Mouse (Mus musculus) CD8-positive naive resting alpha-beta T cell, adult 57 days (primary cell): ENCODE data around the gene Olfml2a. TPM values are rescaled to one million over a fixed set of nuclear protein-coding genes. Genes with fewer than 3 reads are reported as not detected.

Experiments
- total RNA-seq: library from RNA; stranded (reverse); gene quantifications from one replicate; pipeline ENCODE4 v1.2.4, GENCODE M21; 2023

Olfml2a gene
- total RNA-seq: not detected

DNA sequence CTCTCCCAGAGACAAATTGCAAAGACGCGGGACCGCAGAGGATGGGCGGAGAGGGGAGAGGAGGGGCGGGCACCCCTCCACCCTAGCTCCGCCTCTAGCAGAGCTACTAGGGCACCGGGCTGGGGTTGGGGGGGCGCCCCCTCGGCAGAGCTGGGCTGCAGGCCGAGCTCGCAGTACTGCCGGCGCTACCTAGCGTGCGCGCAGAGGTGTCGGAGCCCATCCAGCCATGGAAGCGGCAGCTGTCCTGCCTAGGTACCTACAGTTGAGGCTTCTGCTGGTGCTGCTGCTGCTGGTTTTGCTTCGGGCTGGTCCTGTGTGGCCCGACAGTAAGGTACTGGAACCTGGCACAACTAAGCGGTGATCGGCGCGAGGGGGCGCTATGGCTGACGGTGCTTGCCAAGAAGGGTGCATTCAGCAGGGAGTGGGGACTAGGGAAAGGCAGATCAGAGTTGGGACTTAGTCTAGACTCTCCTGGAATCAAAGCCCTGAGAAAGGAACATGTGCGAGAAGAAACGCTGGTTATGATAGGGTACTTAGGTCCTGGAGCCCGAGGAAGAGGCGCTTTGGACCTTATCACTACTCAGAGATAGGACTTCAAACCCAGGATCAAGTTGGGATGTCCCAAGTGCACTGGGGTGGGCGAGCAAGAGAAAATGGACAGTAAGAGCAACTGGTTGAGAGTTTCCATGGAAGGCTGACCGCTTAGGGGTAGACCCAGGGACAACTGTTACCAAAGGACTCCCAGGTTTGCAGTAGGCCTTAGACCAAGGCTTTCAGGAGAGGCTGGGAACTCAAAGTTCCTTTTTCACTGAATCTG lies at the start of gene Olfml2a:
TSS of gene Olfml2a (plus strand) at position 128 of the 817 bp plus-strand sequence.

DNA sequence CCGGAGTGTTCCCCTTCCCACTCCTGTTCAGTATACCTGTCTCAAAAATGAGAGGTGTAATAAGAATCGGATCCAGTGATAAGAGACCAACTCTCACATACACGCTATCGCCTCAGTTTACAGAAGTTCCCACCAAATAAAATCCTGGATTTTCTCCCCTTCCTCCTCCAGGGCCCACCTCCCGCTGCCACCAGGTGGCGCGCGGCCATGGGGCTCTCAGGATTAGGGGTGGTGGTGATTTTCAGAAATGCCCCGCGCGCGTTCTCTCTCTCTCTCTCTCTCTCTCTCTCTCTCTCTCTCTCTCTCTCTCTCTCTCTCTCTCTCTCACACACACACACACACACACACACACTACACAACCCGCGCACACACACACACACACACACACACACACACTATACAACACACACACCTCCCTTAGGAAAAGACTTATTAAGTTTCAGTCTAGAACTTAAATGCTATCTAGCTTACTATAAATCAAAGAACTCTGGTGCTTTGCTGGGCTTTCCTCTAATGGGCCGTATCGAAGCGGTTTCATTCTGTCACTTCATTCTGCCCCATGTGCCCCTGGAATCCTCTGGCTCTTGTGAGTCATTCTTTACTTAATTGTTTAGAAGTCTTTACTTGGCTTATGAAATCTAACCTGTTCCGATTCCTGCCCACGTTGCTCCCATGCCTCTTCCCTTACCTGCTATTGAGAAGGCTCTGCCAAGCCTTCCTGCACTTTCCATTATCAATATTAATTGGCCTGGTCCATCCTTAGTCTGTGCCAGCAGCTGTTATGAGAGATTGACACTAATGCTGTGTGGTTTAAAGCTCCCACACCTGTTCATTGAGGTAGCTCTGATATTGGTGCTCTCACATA lies 4.4 kb upstream of the Olfml2a start, which contains the start of gene Nr6a1:
TSS of gene Nr6a1 (minus strand) at position 574 of the 865 bp plus-strand sequence.

DNA sequence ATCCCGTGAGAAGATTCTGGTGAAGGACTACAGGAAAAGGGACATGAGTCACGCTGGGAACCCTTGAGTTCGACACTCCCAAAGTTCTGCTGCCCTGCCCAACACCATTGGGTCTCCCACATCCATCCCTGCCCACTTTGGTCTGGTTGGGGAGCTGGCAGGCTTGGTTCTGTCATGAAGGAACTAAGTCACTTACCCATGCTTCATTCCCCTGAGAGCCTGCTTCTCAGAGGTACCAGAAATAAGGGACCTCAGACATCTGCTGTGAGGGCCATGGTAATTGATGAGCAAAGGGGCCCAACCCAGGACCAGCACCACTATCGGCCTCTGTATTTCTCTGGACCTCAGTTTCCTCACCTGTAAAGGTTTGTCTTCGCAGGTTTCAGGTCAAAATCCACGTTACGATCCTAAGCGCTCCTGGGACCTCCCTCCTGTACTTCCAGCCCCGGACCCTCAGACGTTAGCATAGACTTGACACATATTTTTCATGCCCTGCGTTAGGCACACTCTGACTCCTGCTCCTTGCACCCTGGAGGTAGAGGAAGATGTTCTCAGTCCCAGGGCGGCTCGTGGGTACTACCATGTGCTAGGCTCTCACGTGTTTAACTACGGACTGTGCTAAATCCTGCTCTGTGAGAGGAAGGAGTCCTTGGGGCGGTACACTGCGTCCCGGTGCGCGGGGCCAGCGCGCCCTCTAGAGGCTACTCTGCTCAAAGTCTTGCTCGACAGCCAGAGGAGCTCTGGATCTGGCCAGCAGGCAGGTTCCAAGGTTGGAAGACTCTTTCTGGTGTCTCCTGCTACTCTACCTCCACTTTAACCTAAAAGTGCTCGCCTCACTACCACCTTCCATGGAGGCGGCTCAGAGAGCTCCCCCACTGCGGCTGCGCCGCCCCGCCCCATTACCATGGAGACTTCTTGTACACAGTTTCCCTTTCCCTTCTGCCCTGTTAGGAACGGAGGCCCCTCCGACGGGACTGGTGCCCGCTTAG lies 65.9 kb downstream of the Olfml2a start, which contains the start of gene Wdr38:
TSS of gene Wdr38 (plus strand) at position 91 of the 989 bp plus-strand sequence.

DNA sequence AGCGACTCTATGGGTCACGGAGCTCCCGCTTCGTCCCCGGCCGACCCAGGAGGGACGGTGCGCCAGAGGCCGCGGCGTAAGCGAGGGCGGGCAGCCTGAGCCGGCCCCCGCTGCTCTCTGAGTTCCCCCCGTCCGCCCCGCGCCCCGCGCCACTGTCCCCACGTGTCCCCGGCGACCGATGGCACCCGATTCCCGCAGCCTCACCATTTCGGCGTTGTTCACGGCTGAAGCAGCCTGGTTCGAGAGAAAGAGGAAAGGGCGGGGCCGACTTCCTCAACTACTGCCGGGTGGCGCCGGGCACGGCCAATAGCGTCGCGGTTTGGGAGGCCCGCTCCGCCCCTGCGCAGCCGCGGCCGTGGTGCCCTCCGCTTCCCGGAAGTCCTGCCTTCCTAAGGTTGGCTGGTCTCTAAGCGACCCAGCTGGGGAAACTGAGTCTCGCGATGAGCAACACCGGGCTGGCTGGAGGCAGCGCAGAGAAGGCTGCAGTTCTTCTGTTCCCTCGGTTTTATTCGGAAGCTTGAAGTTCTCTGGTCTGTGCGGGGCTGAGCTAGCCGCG lies 73.2 kb downstream of the Olfml2a start, which contains the start of gene Arpc5l:
TSS of gene Arpc5l (plus strand) at position 469 of the 556 bp plus-strand sequence.

DNA sequence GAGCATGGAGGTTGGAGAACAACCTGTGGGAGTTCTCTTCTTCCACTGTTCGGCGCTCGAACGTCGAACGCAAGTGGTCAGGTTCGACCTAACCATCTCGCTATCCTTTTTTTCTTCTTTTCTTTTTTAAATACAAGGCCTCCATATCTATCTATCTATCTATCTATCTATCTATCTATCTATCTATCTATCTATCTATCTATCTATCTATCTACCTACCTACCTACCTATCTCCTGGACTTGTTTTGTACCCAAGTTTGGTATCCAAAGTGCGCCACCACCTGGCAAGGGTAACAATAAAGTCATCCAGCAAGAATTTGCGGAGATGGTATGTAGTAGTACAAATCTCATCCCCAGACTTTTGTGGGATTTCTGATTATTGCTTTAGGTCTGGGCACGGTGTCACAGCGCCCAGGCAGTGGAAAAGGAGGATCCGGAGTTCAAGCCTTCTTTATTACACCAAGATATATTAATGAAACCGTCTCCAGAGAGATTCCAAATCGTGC lies 73.8 kb downstream of the Olfml2a start, which contains the start of gene Rpl35:
TSS of gene Rpl35 (minus strand) at position 51 of the 506 bp plus-strand sequence.

Other genes with a start within 250 kb of the Olfml2a start
- not detected for gene Nr5a1, start 217.4 kb upstream of the Olfml2a start, total RNA-seq
- gene Nr6a1, start 4.3 kb upstream of the Olfml2a start, total RNA-seq: 3.5 TPM
- gene Wdr38, start 65.5 kb downstream of the Olfml2a start, total RNA-seq: not detected
- 51.4 TPM for gene Arpc5l, start 73.4 kb downstream of the Olfml2a start, total RNA-seq
- gene Rpl35, start 73.6 kb downstream of the Olfml2a start, total RNA-seq: 1,160 TPM
- 36.0 TPM for gene Golga1, start 133.6 kb downstream of the Olfml2a start, total RNA-seq